Mouse (Mus musculus): ENCODE results near the gene Crabp2.

GRCm38 (mm10) chr3:87970939-87971488 lies 22.5 kb downstream of the Crabp2 start, which contains the start of gene Nes:
- no peak for TF ChIP-seq CTCF (IDR thresholded peaks at IDR 0.05; ENCODE audit: extremely low read depth, insufficient read depth, insufficient read length, insufficient replicate concordance)
- TF ChIP-seq POLR2A (IDR thresholded peaks at IDR 0.05; ENCODE audit: low read depth, low read length), result no peak

Data from spleen, adult 2 months (tissue).